Mouse (Mus musculus) cerebellum, postnatal 14 days (tissue): ENCODE measurements around the gene E2f4.
A peak's percentile ranks its signal among the peaks of the same experiment; 100 is the strongest.

Experiments
- DNase-seq, 2 experiments: peaks; one replicate each; pipeline ENCODE4 v3.0.0; 2021; ENCODE audit warnings: mixed read lengths in 2 of 2

The E2f4 gene

DNA sequence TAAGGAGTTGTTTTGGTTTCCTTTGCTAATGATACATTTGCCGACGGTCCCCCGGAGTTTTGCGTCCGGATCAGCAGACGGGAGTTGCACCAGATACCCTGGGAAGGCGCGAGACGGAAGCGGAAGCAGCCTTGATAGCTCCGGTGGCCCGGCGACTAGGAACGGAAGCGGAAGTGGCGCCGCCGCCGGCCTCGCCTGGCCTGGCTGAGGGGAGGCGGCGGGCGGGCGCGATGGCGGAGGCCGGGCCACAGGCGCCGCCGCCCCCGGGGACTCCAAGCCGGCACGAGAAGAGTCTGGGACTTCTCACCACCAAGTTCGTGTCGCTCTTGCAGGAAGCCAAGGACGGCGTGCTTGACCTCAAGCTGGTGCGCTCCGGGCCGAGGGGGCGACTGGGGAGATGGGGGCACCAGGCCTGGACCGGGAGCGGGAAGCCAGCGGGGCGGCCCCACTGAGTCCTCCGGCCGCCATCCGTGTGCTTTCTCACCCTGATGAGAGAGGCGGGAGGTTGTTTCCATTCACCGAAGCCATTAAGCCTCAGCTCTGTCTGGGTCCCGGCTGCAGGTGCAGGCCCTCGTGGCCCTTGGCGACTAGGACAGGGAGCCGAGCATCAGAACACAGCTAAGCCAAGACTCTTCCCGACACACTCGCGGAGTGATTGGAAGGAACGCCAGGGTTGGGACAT is at the start of gene E2f4:
TSS of gene E2f4 (plus strand) at position 153 of the 682 bp plus-strand sequence.
- DNase-seq: peak; percentile 93

DNA sequence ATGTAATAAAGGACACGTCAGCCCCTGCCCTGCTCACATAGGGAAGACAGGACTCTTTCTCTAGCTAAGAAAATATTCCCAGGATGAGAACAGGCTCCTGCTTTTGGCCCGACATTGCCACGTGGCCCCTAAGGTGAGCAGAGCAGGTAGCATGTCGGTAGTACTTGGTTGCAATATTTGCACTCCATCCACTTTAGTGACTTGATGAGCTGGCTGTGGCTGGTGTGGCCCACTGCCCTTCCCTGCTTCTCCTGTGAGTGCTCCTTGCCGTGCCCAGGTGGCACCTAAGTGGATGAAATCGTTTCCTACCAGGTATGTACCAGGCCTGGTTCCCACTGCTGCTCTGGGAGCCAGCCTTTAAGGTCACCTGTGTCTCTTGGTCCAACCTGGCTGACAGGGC is 45.5 kb upstream of the E2f4 start:
- no peak for DNase-seq

DNA sequence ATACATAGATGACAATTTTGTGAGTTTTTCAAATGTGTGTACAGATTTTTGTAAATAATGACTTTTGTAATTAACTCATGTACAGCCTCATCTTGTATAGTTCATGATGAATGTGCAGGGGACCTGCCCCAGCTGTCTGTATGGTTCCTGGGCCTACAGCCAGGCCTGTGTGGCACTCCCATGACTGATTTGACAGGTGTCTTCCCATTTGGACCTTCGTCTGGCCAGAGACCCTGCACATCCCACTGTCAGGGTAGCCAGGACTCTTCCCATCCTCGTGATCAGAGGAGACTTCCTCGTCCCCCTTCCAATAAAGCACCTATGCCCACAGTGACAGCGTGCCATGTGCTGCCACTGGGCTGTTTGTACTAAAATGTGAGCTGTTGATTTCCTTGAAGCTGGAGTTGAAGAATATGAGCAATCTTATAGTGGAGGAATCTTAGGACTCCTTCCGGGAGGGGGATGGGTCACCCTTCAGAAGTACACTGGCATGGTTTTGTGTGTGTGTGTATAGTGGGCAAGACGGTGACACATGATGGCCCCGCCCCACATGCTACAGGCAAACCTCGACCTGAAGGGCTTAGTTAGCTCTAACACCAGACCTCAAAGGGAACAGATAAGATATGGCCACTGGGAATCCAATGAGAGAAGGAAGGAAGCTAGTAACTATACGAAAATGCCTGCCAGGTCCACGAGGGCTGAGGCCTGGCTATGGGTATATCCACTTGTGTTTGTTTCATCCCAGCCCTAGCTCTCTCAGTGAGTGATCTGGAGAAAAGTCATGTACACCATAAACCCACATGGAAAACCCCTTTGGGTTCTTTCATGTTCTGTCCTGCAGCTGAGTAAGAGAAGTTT is 44.6 kb upstream of the E2f4 start:
- no peak for DNase-seq

DNA sequence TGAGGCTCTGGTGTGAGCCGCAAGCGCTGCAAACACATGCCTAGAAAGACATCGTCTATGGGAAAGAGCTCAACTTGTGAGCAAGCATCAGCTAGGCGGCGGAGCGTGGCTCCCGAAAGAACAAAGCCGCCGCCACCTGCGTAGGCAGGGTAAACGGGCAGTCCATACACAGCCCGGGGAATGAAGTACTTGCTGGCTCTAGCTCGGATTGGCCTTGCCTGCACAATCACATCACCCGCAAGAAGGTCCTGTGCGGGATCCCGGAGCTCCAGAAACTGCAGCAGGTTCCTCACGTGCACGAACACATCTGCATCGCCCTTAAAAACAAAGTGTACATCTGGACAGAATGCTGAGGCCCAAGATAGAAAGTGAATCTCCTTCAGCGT is 43.7 kb upstream of the E2f4 start:
- no peak for DNase-seq

DNA sequence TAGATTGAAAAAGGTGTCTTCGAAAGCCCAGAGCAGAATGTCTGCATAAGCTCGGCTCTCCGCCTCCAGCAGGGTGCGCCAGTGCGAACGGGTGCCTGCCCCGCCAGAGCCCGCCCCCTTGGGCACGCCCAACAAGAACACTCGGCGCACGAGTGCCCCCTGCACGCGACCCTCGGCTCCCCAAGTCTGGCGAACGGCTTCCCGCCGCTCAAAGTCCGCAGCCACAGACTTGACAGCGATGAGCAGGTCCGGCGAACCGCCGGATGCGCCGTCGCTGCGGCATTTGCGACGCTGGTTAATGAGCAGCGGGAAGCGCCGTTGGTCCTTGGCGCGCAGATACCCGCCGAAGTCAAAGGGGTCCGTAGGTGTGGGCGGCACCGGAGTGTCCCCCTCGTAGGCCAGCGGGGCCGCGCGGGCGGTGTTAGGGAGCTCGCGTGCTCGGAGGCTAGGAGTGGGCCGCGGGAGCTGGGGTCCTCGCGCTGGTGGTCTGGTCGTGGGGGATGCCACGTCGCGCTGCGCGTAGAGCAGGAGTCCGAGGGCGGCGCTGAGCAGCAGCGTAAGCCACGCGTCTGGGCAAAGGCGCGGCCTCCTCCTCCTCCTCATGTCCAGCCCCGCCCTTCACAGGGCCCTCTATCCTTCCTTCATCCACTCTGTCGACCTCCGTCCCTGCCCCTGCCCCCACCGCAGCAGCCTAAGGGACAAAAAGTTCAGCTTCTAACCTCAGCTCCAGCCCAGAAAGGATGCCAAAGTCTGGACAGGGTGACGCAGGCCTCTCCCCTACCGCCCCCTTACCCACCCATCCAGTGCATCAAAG is 43.1 kb upstream of the E2f4 start:
- peak; percentile 91 to 95 for DNase-seq

DNA sequence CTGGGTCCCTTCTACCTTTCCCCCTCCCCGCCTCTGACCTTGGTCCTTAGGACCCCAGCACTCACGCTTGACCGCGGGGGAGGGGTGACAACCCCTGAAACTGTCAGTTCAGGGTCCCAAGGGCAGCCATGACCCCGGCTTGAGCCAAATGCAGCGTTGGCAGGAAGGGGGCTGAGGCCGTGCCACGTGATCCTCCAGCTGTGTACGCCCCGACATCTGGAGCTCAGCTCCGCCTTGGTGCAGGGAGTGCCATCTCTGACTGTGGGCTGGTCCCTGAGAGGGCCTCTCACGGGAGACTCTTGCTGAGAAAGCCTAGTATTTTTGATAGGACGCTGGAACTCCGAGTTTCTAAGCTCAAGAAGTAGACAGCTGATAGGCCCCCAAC is 42.5 kb upstream of the E2f4 start, which contains the start of gene B3gnt9:
TSS of gene B3gnt9 (minus strand) at position 188 of the 385 bp plus-strand sequence.
- peak in 1 of 2 experiments; percentile 32 for DNase-seq

DNA sequence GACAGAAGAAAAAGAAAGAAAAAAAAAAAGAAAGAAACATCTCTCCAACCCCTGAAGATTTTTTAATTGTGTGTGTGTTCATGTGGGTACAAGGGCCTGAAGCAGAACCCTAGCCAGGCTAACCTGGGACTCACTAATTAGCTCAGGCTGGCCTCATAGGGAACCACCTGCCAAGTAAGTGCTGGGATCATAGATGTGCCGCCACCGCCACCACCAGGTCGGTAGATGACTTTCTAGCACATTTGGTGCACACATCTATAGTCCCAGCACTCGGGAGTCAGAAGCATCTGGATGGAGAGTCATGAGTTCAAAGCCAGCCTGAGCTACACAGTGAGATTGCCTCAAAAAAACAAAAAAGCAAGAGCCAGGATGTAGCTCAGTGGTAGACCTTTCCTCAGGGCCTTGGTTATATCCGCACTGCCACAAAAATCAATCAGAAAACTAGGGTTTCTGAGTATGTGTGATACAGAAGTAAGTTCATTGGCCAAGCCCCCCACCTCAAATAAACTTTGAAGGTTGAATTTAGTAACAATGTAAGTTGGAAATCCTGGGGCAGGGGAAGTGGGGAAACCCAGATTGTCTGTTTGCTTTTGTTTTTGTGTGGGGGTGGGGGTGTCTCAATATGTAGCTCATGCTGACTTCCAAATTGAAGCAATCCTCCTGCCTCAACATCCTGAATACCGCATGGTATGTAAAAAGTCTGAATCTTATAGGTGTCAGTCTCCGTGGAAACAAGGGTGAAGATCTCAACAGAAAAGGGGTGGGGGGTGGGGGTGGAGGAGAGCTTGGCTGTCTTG is 39.9 kb upstream of the E2f4 start:
- DNase-seq: no peak

DNA sequence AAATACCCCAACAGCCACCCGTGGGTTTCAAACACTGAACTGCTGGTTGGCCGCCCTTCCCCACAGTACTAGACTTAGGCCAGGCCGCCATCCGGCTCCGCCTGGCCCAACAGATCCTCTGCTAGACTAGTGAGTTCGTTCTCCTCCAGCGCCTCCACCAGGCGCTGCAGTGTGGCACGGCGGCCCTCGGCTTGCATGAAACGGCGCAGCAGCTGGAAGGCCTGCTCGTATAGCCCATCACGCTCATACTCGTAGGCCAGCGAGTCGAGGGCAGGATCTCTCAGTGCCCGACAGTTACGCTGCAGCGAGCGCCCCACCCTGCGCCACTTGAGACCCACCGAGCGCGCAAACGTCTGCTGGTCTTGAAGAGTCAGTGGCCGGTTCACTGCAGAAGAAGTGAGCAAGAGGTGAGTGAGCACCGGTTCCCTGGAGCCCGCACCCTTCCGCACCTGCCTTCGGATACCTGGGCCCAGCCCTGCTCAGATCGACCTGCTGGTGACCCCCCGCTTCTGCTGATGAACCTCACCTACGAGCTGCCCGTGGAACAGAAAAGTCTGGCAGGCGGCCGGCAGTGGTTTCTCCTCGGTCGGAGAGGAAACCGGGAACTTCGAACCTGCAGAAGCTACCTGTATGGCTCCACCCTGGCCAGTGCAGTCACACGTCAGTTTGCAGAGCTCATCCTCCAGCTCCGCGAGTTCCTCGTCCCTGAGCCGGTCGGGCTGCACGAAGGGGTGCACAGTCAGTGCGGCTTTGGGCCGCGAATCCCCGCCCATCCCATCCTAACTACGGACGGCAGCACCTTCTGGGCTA is 38.3 kb upstream of the E2f4 start:
- peak; percentile 41 to 47 for DNase-seq

DNA sequence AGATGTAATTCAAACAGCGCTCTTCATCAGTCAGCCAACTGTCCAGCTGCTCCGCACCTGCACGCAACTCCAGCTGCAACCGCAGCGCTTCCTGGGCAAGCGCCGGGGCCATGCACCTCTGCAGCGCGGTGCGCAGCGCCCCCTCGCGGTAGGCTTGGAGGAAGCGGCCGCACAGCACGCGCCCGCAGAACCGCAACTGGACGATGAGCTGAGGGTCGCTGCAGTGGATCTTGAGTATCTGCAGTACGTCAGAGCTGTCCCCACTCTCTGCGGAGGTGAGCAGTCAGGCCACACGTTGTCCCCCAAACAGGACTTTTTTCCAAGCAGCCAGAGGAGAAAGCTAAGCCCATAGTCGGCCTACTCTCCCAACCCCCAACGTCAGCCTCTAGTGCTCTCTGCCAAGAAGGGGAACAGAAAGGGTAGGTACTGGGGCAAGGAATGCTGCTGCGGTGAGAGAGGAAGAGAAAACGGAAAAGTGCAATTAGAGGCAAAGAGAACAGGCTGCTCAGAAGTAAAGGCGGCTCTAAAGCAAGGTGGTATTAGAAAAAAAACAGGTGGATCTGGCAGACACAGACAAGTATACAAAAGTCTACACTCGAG is 37.6 kb upstream of the E2f4 start:
- DNase-seq: peak; percentile 79 to 85

DNA sequence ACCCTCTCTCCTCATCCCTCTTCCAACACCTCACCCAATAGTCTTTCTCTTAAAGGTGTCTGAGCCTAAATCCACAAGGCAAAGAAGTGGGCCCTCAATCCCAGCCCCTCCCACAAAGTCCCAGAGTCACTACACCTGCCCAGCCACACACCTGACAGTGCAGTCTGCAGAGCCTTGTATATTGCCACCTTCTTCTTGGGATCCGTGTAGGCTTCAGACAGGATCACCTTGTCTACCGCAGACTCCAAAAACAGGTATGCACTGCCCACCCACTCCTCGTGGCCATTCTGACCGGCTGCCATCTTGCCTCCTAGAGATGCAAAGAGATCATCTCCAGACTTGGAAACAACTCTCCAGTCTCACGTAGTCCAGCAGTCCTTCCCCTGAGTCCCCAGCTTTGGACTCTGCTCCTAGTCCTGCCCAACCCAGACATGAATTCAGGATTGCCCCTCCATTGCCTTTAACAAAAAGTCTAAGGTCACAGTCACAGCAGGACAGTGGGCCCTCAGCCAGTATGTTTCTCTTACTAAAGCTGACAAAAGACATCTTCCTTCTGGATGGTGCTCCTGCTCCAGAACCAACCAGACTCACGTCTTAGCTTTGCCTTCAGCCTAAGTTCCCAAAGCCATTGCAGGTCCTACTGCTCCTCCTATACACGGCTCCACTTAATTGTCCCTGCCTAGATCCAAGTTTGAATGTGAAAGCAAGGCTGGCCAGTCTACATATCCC is 36.9 kb upstream of the E2f4 start:
- no peak for DNase-seq

DNA sequence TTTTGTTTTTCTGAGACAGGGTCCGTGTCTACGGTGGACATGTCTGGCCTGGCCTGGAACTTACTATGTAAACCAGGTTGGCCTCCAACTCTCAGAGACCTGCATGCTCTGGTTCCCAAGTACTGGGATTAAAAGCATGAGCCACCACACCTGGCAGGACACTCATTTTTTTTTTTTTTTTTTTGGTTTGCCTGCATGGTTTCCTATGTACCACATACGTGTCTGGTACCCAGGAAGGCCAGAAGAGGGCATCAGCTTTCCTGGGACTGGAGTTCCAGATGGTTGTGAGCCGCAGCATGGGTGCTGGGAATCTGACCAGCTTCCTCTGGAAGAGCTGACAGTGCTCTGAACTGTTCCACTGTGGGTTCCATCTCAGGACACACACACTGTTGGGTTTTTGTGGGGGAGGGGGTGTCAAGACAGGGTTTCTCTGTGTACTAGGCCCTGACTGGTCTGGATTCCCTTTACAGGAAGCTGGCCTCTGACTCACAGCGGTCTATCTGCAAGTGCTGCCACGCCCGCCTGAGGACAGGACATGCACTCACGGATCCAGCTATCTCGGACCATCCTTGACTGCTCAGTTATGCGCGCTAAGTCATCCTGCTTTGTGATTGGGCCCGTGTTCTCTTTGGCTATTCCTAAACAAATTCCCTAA is 36.0 kb upstream of the E2f4 start:
- no peak for DNase-seq

DNA sequence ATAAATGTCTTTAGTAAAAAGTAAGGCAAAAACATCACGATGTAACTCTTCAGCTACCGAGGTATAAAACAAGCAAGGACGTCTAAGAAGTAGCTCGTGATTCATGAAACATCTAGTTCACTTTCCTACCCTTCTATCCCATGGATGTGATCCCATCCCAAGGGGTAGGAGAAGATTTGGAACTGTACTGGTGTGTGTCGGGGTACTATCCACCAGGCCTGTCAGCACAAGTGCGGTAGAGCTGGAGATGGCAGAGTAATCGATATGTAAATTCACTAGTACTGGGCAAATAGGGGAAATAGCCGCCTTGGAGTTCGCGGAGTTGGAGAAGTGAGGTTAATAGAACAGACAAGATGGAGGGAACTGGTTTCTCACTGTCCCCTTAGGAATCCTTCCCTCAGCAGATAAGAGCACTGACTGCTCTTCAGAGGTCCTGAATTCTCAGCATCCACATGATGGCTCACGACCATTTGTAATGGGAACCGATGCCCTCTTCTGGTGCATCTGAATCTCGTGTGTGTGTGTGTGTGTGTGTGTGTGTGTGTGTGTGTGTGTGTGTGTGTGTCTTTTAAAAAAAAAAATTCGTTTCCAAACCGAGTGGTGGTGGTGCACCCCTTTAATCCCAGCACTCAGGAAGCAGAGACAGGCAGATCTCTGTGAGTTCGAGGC is 34.1 kb upstream of the E2f4 start:
- no peak for DNase-seq

DNA sequence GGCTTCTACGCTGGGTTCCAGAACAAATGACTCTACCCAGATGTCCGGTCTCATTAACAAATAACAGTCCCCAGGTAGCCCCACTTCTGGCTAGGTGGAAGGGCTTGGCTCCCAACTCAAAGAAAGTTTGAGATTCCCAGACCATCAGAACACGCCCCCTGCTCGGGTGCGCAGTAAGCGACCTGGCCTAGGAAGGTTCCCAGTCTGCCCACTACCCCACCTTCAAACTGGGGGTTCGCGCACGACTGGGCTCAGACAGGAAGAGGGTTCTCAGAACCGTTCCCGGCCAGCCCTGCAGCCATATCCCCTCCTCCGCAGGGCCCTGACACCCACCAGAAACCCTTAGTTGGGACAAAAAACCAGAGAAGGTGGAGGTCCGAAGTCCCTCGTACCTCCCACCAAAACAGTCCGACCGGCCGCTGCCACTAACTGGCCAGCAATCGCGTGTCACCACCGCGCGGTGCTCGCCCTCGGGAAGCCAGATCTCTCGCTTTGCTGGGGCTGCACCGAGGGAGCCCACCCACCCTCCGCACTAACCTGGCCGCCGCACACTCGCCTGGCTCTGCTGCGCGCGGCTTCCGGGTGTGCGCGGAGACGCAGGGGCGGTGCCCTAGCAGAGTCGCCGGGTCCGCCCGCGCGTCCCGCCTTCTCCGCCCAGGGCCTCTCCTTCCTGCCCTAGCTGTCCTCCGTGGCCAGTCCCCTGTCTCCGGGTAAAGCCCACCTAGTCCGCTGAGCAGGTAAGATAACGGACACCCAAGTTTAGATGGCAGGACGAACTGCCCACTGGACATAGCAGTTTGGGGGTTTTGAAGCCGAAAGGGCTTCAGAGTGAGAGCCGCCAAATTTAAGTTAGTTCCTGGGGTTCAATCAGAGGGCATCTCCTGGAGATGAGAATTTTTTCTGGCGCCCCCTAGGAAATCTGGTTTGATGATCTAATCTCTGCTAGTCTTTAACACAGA is 33.2 kb upstream of the E2f4 start, which contains the start of the genes Tradd and Fbxl8:
TSS of gene Tradd (minus strand) at position 586 of the 959 bp plus-strand sequence.
TSS of gene Fbxl8 (plus strand) at position 625 of the 959 bp plus-strand sequence.
- peak in 1 of 2 experiments; percentile 69 for DNase-seq

DNA sequence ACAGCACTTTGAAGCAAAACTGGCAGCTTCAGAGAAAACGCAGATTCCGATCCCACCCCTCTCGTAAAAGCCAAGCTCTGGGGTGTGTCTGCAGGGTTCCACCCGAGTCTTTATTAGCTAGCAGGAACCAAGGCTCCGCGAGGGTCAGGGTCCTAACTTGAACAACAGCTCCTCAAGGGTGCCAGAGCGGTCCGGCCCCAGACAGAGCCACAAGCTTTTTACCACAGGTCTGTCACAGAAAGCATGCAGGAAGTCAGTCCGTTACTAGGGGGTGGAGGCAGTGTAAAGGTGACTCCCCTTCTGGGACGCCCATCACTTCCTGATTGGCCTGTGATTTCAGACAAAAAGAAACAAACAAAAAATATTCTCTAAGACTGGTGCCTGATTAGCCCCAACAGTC is 32.3 kb upstream of the E2f4 start:
- DNase-seq: no peak

DNA sequence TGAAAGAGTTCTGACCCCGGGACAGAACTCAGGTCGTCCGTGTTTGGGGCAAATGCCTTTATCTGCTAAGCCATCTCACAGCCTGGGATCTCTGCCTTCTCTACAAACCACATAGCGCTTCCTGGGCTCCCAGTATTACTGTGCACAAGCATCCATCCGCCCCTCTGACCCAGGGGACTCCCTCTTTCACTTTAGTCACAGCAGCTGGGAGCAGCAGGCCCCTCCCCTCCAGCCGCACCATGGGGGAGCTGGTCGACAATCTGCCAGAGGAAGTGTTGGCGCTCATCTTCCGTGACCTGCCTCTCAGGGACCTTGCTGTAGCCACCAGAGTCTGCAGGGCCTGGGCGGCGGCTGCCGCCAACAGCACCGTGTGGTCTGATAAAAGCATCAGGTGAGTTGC is 30.7 kb upstream of the E2f4 start:
- DNase-seq: no peak

DNA sequence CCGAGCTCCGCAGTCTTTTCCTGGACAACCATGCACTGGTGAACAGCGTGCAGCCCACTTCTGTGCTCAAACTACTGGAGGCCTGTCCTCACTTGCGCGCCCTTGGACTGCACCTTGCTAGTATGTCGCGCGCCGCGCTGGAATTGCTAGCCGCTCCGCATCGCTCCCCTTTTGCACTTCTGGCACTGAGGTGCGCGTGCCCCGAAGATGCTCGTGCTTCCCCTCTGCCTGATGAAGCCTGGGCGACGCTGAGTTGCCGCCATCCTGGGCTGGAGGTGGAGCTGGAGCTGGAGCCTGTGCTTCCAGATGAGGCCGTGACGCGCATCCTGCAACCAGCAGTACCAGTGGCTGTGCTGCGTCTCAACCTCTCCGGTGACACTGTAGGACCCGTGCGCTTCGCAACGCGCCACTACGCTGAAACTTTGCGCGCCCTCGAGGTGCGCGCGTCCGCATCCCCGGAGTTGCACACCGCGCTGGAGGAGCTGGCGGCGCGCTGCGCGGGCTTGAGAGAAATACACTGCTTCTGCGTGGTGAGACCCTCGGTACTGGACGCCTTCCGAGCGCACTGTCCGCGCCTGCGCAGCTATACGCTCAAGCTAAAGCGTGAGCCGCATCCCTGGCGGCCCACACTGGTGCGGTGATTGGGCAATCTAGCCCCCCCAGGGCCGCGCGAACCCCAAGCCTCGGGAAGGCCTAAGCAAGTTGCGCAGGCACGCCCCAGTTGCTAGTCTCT is 29.0 kb upstream of the E2f4 start:
- DNase-seq: peak; percentile 72 to 74

DNA sequence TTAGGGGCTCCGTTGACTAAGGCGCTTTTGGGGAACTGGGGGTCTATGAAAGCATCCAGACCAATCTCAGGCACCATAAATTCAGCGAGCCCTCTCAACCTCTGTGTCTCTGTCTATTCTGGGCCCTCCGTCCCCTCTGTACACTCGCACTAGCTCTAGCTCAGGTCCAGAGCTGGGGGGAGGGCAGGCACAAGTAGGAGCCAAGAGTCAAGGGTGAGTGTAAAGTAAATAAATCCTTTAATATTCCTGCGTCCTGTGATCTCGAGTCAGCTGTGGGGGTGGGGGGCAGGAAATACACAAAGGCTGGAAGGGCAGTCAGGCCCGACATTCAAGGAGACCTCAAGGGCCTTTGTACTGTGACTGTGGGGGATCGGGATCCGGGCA is 28.4 kb upstream of the E2f4 start:
- DNase-seq: no peak
